Mouse (Mus musculus) brain, embryonic 14.5 days (tissue): ENCODE results near the gene Blmh.

Experiments
- CTCF ChIP-seq: fragments of 200-500 bp; IDR thresholded peaks from 2 replicates; pipeline ENCODE4 v1.5.1; 2012; ENCODE audit warnings: inconsistent platforms, mild to moderate bottlenecking, moderate library complexity, borderline replicate concordance; ENCODE audit not compliant: insufficient read depth, insufficient read length; ENCODE audit errors: extremely low read depth
- POLR2A ChIP-seq: fragments of 200-500 bp; IDR thresholded peaks from 2 replicates; pipeline ENCODE4 v1.6.1; 2012; ENCODE audit warnings: mild to moderate bottlenecking, inconsistent platforms, borderline replicate concordance; ENCODE audit not compliant: poor library complexity, insufficient read depth, insufficient read length, severe bottlenecking; ENCODE audit errors: extremely low read depth

- no peak for TF ChIP-seq CTCF
- no peak for TF ChIP-seq POLR2A
Measured at GRCm38 (mm10) chr11:77002361-77002760, 77.8 kb downstream of the Blmh start.
